Mouse (Mus musculus) forebrain, embryonic 16.5 days (tissue): ENCODE measurements around the gene Prss32. TPM values are rescaled to one million over a fixed set of nuclear protein-coding genes. Genes with fewer than 3 reads are reported as not detected.

Source experiments
- microRNA-seq: library from miRNA; unstranded; fragments of <30 nt; microRNA quantifications from one replicate; pipeline ENCODE4, GENCODE M21; 2017
- polyA plus RNA-seq: library from polyadenylated mRNA; unstranded; fragments of >200 nt; fragmentation: Nextera tagmentation; extraction: Ambion mirVana; gene quantifications from 2 replicates; pipeline ENCODE4 v1.2.1, GENCODE M21; 2015

Gene Prss32
- polyA plus RNA-seq, 1 experiment from 2014 or later, result not detected

Small RNAs within 50 kb of the gene (microRNA-seq; reads per million reads assigned to microRNA genes)
- 0.62 reads per million for gene Mir5125

Other genes starting within 250 kb of the Prss32 start
- 26.2 and 28.5 TPM in 2 replicates for gene Zfp13, start 244.4 kb upstream of the Prss32 start, polyA plus RNA-seq
- gene Zscan10, start 243.0 kb upstream of the Prss32 start, polyA plus RNA-seq, result not detected in 2 replicates
- gene Mmp25, start 198.6 kb upstream of the Prss32 start, polyA plus RNA-seq, result 0.97 and 1.2 TPM in 2 replicates
- 0.39 TPM in 1 of 2 replicates, not detected in the other for gene Bicdl2, start 183.3 kb upstream of the Prss32 start, polyA plus RNA-seq
- 92.1 and 99.4 TPM in 2 replicates for gene Hcfc1r1, start 170.3 kb upstream of the Prss32 start, polyA plus RNA-seq
- gene Thoc6, start 170.0 kb upstream of the Prss32 start, polyA plus RNA-seq, result 40.1 and 41.4 TPM in 2 replicates
- 2.9 and 4.8 TPM in 2 replicates for gene Tnfrsf12a, start 166.4 kb upstream of the Prss32 start, polyA plus RNA-seq
- gene Cldn6, start 164.6 kb upstream of the Prss32 start, polyA plus RNA-seq, result 0.24 and 0.45 TPM in 2 replicates
- gene Cldn9, start 159.8 kb upstream of the Prss32 start, polyA plus RNA-seq, result 1.4 TPM in 2 replicates
- not detected in 2 replicates for gene 1520401A03Rik, start 121.1 kb upstream of the Prss32 start, polyA plus RNA-seq
- 22.3 and 25.0 TPM in 2 replicates for gene Pkmyt1, start 117.5 kb upstream of the Prss32 start, polyA plus RNA-seq
- 40.8 and 45.6 TPM in 2 replicates for gene Paqr4, start 103.0 kb upstream of the Prss32 start, polyA plus RNA-seq
- 0.41 and 1.0 TPM in 2 replicates for gene Kremen2, start 98.0 kb upstream of the Prss32 start, polyA plus RNA-seq
- 151 and 156 TPM in 2 replicates for gene Flywch1, start 72.3 kb upstream of the Prss32 start, polyA plus RNA-seq
- gene Flywch2, start 57.8 kb upstream of the Prss32 start, polyA plus RNA-seq, result 22.9 and 33.2 TPM in 2 replicates
- gene Srrm2, start 53.3 kb upstream of the Prss32 start, polyA plus RNA-seq, result 435 and 505 TPM in 2 replicates
- 1,002 and 1,034 TPM in 2 replicates for gene Elob, start 14.7 kb upstream of the Prss32 start, polyA plus RNA-seq
- not detected in 2 replicates for gene Prss33, start 7.8 kb upstream of the Prss32 start, polyA plus RNA-seq
- 0.87 and 1.0 TPM in 2 replicates for gene Prss41, start 317 bp downstream of the Prss32 start, polyA plus RNA-seq
- gene Prss21, start 24.2 kb downstream of the Prss32 start, polyA plus RNA-seq, result not detected in 2 replicates
- gene Dcpp1, start 37.0 kb downstream of the Prss32 start, polyA plus RNA-seq, result not detected in 2 replicates
- not detected in 2 replicates for gene Dcpp2, start 37.0 kb downstream of the Prss32 start, polyA plus RNA-seq
- gene Dcpp3, start 73.6 kb downstream of the Prss32 start, polyA plus RNA-seq, result not detected in 2 replicates
- gene Sbp, start 97.8 kb downstream of the Prss32 start, polyA plus RNA-seq, result not detected in 2 replicates
- gene Sbpl, start 111.4 kb downstream of the Prss32 start, polyA plus RNA-seq, result not detected in 2 replicates
- 0.21 and 0.28 TPM in 2 replicates for gene Prss30, start 136.7 kb downstream of the Prss32 start, polyA plus RNA-seq
- gene Prss22, start 154.2 kb downstream of the Prss32 start, polyA plus RNA-seq, result not detected in 2 replicates
- gene Prss27, start 194.3 kb downstream of the Prss32 start, polyA plus RNA-seq, result 0.26 and 0.49 TPM in 2 replicates
- 94.0 and 98.5 TPM in 2 replicates for gene Kctd5, start 229.6 kb downstream of the Prss32 start, polyA plus RNA-seq